Mouse (Mus musculus) forebrain, embryonic 12.5 days (tissue): Measurements from ENCODE around the gene 4922502D21Rik. TPM values are rescaled to one million over a fixed set of nuclear protein-coding genes. Genes with fewer than 3 reads are reported as not detected.

ENCODE experiments used
- ATAC-seq: fragments of 200-750 bp; cut with Nextera tagmentation; 2 replicates; pipeline ENCODE4 v1.8.0; 2017; ENCODE audit warnings: moderate TSS enrichment; ENCODE audit not compliant: low FRiP score
- H3K27ac ChIP-seq: fragments of 300-500 bp; sonication (generic); 2 replicates; pipeline ENCODE4 v1.5.1; 2016; ENCODE audit warnings: mild to moderate bottlenecking
- H3K27me3 ChIP-seq: fragments of 300-500 bp; sonication (generic); 2 replicates; pipeline ENCODE4 v1.6.1; 2016; ENCODE audit warnings: mild to moderate bottlenecking
- H3K36me3 ChIP-seq: fragments of 300-500 bp; sonication (generic); replicated peaks from 2 replicates; pipeline ENCODE4 v1.6.1; 2016; ENCODE audit warnings: mild to moderate bottlenecking
- H3K4me1 ChIP-seq: fragments of 300-500 bp; sonication (generic); 2 replicates; pipeline ENCODE4 v1.6.1; 2016
- H3K4me2 ChIP-seq: fragments of 300-500 bp; sonication (generic); 2 replicates; pipeline ENCODE4 v1.6.1; 2016; ENCODE audit warnings: mild to moderate bottlenecking, moderate library complexity
- H3K4me3 ChIP-seq: fragments of 300-500 bp; sonication (generic); replicated peaks from 2 replicates; pipeline ENCODE4 v1.5.1; 2016; ENCODE audit warnings: mild to moderate bottlenecking
- H3K9ac ChIP-seq: fragments of 300-500 bp; sonication (generic); 2 replicates; pipeline ENCODE4 v1.6.1; 2016; ENCODE audit warnings: mild to moderate bottlenecking
- H3K9me3 ChIP-seq: fragments of 300-500 bp; sonication (generic); 2 replicates; pipeline ENCODE4 v1.6.1; 2016
- WGBS: fragments of 180-500 bp; shearing (Covaris S2); methylation state at CpG from one replicate; pipeline ENCODE4 v1.1.7; 2016; 5-methylcytosine and 5-hydroxymethylcytosine counted together
- polyA plus RNA-seq: library from polyadenylated mRNA; unstranded; fragments of >200 nt; fragmentation: Nextera tagmentation; extraction: Ambion mirVana; gene quantifications from 2 replicates; pipeline ENCODE4 v1.2.1, GENCODE M21; 2016

4922502D21Rik gene
- not detected in 2 replicates for polyA plus RNA-seq

DNA sequence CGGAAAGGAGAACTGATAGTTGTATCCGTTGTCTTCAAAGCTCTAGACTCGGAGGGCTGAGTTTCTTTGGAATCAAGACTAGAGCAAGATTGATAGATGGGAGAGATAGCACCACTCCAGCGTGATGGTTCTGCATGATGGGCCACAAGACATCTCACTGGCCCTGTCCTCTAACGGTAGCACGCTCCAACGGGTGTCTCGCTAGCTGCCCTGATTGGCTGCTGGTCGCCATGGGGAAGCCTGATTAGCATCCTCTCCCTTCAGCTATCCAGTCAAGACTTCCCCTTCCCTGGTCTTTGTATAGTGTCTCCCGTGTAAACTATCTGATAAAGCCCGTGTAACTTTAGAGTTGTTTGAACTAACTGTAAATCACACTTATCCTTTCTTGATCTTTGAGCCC, at the start of gene 4922502D21Rik:
Gene 4922502D21Rik (minus strand): TSS at position 187 of the 400 bp plus-strand sequence.
- Histone ChIP-seq H3K4me2 (no peak within 1 kb of the TSS), H3K4me3 (no peak within 1 kb of the TSS), H3K27me3 (no peaks in the 10 kb centered on the region), H3K27ac (no peak within 1 kb of the TSS), H3K4me1 (no peaks in the 10 kb centered on the region), H3K36me3 (no peaks in the 10 kb centered on the region), H3K9ac (no peak within 1 kb of the TSS), H3K9me3 (no peaks in the 10 kb centered on the region)
- WGBS, result 58% methylated on average over 11 of the region's 11 CpGs
- ATAC-seq, result no peak

DNA sequence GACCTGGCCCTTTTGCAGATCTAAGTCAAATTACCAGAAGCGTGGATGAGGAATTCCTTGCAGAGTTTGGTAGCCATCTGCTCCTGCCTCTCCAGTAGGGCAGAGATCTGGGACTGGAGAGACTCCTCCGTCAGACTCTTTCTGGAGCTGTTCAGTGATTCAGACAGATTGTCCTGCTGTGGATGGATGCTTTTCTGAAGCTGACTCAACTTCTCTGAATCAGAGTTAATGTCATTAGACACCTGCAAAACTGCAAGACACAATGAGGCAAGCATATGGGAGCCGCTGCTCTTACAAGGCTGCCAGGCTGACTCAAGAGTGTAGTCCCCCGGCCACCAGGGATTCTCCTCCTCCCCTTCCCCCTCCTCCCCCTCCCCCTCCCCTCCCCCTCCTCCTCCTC, 48.9 kb upstream of the 4922502D21Rik start:
- Histone ChIP-seq H3K36me3 (no peaks in the 10 kb centered on the region), H3K4me3 (no peak overlapping the region), H3K27me3 (no peaks in the 10 kb centered on the region), H3K9me3 (peaks cover 3% of the 10 kb centered on the region; the same call in 1 of the 2 replicates), H3K9ac (no peak overlapping the region), H3K27ac (no peak overlapping the region), H3K4me1 (peaks cover 3% of the 10 kb centered on the region; the same call in 1 of the 2 replicates), H3K4me2 (no peak overlapping the region)
- no peak for ATAC-seq
- 69% methylated on average over 4 of the region's 4 CpGs for WGBS

DNA sequence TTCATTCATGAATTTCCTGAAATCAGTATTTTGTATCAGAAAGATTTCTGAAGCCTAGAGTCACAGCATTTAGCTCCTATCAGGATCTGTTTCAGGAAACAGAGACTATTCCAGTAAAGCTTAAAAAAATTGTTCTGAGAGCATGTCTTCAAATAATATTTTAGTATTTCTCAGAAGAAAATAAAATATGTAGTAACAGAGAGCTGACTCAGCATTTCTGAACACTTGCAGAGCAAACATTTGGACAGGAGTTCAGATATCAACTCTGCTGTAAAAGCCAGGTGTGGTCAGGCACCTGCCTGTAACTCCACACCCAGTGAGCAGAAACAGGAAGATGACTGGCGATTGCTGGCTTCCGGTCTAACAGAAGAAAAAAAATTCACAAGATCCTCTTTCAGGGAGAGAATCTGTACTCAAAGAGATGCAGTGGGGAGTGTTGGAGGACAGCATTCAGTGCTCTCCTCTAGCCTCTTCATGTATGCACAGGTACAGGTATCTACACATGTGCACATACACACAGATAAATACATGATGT, 43.4 kb upstream of the 4922502D21Rik start:
- WGBS, result 96% methylated on average over 2 of the region's 2 CpGs
- no peak overlapping the region for H3K27ac ChIP-seq
- no peaks in the 10 kb centered on the region for H3K27me3 ChIP-seq
- H3K9ac ChIP-seq, result no peak overlapping the region
- peaks cover 3% of the 10 kb centered on the region; the same call in 1 of the 2 replicates for H3K9me3 ChIP-seq
- no peak for ATAC-seq
- no peak overlapping the region for H3K4me2 ChIP-seq
- H3K36me3 ChIP-seq, result no peaks in the 10 kb centered on the region
- no peaks in the 10 kb centered on the region for H3K4me1 ChIP-seq
- no peak overlapping the region for H3K4me3 ChIP-seq

GRCm38 (mm10) chr6:129369374-129370132, 38.0 kb upstream of the 4922502D21Rik start:
- 75% methylated on average over 7 of the region's 7 CpGs for WGBS
- Histone ChIP-seq H3K9ac (no peak overlapping the region), H3K27ac (no peak overlapping the region), H3K36me3 (no peaks in the 10 kb centered on the region), H3K27me3 (no peaks in the 10 kb centered on the region), H3K4me2 (no peak overlapping the region), H3K4me3 (no peak overlapping the region), H3K9me3 (no peaks in the 10 kb centered on the region), H3K4me1 (no peaks in the 10 kb centered on the region)
- no peak for ATAC-seq

DNA sequence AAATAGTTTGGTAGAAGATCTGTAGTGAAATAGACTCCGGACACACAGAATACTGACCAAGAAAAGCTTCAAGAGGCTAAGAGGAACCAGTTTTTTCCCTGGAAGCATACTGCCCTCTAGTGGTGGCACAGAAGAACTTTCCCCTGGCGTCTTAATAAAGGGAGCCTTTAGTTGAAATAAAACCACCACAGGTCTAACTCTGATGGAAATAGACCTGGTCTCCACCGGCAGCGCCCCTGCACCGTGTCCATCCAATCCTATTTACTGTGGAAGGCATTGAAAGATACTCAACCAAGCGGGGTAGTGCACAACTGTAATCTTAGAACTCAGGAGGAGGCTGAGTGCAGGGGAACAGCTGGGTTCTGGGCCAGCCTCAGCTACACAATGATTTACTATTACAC, 34.4 kb upstream of the 4922502D21Rik start:
- ATAC-seq, result peak; percentile 69
- H3K9me3 ChIP-seq, result no peaks in the 10 kb centered on the region
- 13% methylated on average over 6 of the region's 6 CpGs for WGBS
- H3K4me3 ChIP-seq, result no peak overlapping the region
- no peaks in the 10 kb centered on the region for H3K27me3 ChIP-seq
- H3K4me1 ChIP-seq, result no peaks in the 10 kb centered on the region
- no peak overlapping the region for H3K4me2 ChIP-seq
- no peaks in the 10 kb centered on the region for H3K36me3 ChIP-seq
- no peak overlapping the region for H3K9ac ChIP-seq
- no peak overlapping the region for H3K27ac ChIP-seq

DNA sequence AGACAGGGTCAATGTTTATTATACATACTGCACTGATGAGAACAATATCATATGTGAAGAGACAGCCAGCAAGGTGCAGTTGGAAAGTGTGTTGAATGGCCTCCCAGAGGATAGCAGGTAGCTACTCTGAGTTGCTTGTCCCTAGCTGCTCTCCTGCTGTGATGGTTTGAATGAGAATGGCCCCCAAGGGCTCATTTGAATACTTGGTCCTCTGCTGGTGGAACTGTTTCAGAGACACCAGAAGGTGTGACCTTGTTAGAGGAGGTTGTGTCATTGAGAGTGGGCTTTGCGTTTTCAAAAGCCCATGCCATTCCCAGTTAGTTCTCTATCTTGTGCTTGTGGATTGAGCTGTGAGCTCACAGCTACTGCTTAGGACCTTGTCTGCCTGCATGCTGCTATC, 32.3 kb upstream of the 4922502D21Rik start:
- H3K9ac ChIP-seq, result no peak overlapping the region
- H3K9me3 ChIP-seq, result no peaks in the 10 kb centered on the region
- H3K27me3 ChIP-seq, result no peaks in the 10 kb centered on the region
- no peaks in the 10 kb centered on the region for H3K4me1 ChIP-seq
- no peak overlapping the region for H3K4me3 ChIP-seq
- ATAC-seq, result no peak
- 35% methylated on average over 1 of the region's 1 CpGs for WGBS
- H3K36me3 ChIP-seq, result no peaks in the 10 kb centered on the region
- H3K4me2 ChIP-seq, result no peak overlapping the region
- H3K27ac ChIP-seq, result no peak overlapping the region

- H3K27ac ChIP-seq, result no peak overlapping the region
- 97% methylated on average over 2 of the region's 2 CpGs for WGBS
- no peak overlapping the region for H3K9ac ChIP-seq
- H3K4me1 ChIP-seq, result no peaks in the 10 kb centered on the region
- H3K27me3 ChIP-seq, result no peaks in the 10 kb centered on the region
- no peaks in the 10 kb centered on the region for H3K9me3 ChIP-seq
- no peak overlapping the region for H3K4me3 ChIP-seq
- H3K4me2 ChIP-seq, result no peak overlapping the region
- no peak for ATAC-seq
- no peaks in the 10 kb centered on the region for H3K36me3 ChIP-seq
Measured at GRCm38 (mm10) chr6:129359515-129359914, 27.9 kb upstream of the 4922502D21Rik start.

GRCm38 (mm10) chr6:129356430-129356829, 24.8 kb upstream of the 4922502D21Rik start:
- Histone ChIP-seq H3K9ac (no peak overlapping the region), H3K27me3 (no peaks in the 10 kb centered on the region), H3K4me2 (no peak overlapping the region), H3K27ac (no peak overlapping the region), H3K36me3 (no peaks in the 10 kb centered on the region), H3K4me1 (no peaks in the 10 kb centered on the region), H3K4me3 (no peak overlapping the region), H3K9me3 (no peaks in the 10 kb centered on the region)
- ATAC-seq, result no peak

- no peaks in the 10 kb centered on the region for H3K27me3 ChIP-seq
- no peaks in the 10 kb centered on the region for H3K9me3 ChIP-seq
- no peak overlapping the region for H3K27ac ChIP-seq
- H3K4me1 ChIP-seq, result no peaks in the 10 kb centered on the region
- 98% methylated on average over 2 of the region's 2 CpGs for WGBS
- no peak overlapping the region for H3K4me2 ChIP-seq
- ATAC-seq, result no peak
- no peaks in the 10 kb centered on the region for H3K36me3 ChIP-seq
- no peak overlapping the region for H3K4me3 ChIP-seq
- no peak overlapping the region for H3K9ac ChIP-seq
Measured at GRCm38 (mm10) chr6:129355774-129356173, 24.2 kb upstream of the 4922502D21Rik start.

GRCm38 (mm10) chr6:129351091-129351490, 19.5 kb upstream of the 4922502D21Rik start:
- H3K27me3 ChIP-seq, result no peaks in the 10 kb centered on the region

DNA sequence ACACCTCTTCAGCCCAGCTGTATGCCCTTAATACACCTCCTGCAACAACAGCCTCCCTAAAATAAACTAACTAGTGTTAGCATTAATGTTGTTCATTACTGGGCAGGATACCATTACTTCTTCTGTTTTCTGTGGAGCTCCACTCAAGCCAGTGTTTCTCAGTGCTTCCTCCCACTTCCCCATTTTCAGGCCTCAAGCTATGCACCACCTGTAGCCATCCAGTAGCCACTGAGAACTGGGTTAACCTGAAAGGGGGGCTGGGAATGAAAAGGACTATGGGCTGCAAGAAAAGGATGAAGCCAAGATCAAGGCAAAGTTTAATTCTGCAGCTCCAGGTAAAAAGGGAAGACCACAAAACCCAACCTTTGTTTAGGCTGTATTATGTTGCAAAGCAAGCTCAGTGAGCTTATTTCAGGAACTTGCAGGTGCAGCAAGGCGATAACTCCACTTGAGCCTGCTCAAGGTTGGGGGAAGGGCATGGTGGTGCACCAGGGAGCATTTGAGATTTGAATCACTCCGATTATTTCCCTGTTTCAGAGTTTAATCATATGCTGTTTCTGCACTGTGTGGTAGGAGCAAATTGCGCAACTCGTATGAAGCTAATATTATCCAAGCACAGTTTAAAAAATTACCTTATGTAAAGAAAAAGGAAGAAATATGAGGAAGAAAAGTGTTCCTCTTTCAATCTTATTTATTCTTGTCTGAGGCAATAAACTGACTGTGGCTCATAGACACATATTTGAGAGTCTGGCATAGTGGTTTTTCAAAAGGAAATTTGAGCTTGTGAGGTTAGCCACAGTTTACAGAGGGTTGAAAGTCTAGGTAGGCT, 18.1 kb upstream of the 4922502D21Rik start:
- H3K4me1 ChIP-seq, result no peaks in the 10 kb centered on the region
- WGBS, result 63% methylated on average over 4 of the region's 4 CpGs
- H3K36me3 ChIP-seq, result no peaks in the 10 kb centered on the region
- no peak overlapping the region for H3K4me3 ChIP-seq
- no peaks in the 10 kb centered on the region for H3K27me3 ChIP-seq
- H3K4me2 ChIP-seq, result no peak overlapping the region
- no peak overlapping the region for H3K9ac ChIP-seq
- no peak overlapping the region for H3K27ac ChIP-seq
- no peak for ATAC-seq
- H3K9me3 ChIP-seq, result no peaks in the 10 kb centered on the region

More at GRCm38 (mm10) chr6:129351091-129351490, 19.5 kb upstream of the 4922502D21Rik start:
- WGBS, result 90% methylated on average over 3 of the region's 3 CpGs
- H3K36me3 ChIP-seq, result no peaks in the 10 kb centered on the region
- no peak overlapping the region for H3K9ac ChIP-seq
- no peaks in the 10 kb centered on the region for H3K9me3 ChIP-seq
- ATAC-seq, result no peak
- H3K4me1 ChIP-seq, result no peaks in the 10 kb centered on the region
- H3K27ac ChIP-seq, result no peak overlapping the region
- no peak overlapping the region for H3K4me2 ChIP-seq
- H3K4me3 ChIP-seq, result no peak overlapping the region

DNA sequence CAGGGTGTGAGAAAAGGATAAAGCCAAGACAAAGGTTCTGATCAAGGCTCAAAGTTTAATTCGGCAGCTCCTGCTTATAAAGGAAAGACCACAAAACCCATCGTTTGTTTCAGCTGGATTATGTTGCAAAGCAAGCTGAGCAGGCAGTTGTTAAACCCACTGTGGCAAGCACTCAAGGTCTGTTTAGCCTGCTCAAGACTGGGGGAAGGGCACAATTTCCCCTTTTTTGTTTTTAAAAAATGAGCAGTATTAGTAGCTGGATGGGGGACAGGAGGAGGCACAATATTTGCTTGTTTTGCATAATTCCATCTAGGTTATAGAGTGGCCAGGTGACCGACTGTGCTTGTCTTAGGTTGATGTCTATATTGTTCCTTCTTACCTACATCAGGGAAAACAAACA, 12.8 kb upstream of the 4922502D21Rik start:
- Histone ChIP-seq H3K36me3 (no peaks in the 10 kb centered on the region), H3K27ac (no peak overlapping the region), H3K4me2 (no peak overlapping the region), H3K4me1 (no peaks in the 10 kb centered on the region), H3K27me3 (no peaks in the 10 kb centered on the region), H3K9ac (no peak overlapping the region), H3K9me3 (no peaks in the 10 kb centered on the region), H3K4me3 (no peak overlapping the region)
- ATAC-seq, result no peak
- WGBS, result 67% methylated on average over 3 of the region's 3 CpGs
